Mouse (Mus musculus) cerebellum, adult 2 months (tissue): Measurements from ENCODE around the gene Sesn3.

Experiments used
- CTCF ChIP-seq: fragments of 200-500 bp; IDR thresholded peaks from 2 replicates; pipeline ENCODE4 v1.5.1; 2011; ENCODE audit warnings: low read depth, mild to moderate bottlenecking, control low read depth, low read length, moderate library complexity, borderline replicate concordance; ENCODE audit not compliant: insufficient read depth
- POLR2A ChIP-seq: fragments of 200-500 bp; IDR thresholded peaks from 2 replicates; pipeline ENCODE4 v1.6.1; 2011; ENCODE audit warnings: low read length, control low read depth, borderline replicate concordance; ENCODE audit not compliant: insufficient read depth

DNA sequence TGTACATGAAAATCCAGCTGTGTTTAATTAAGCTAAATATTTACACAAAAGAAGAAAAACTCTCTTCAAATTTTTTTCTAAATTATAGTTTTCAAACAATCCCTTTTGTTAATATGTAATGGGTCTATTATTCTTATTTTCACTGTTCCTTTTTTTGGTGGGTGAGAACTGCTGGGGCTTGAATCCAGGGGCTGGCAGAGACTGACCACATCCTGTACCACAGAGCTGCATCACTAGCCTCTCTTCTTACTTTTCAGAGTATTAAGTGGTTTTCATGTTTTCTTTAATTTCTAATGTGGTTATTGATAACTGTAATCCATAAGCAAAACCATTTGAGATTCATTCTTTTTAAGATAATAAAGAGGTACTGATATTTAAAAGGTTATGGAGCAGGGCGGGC, 19.0 kb downstream of the Sesn3 start:
- TF ChIP-seq CTCF, result no peak
- no peak for TF ChIP-seq POLR2A
